In the genomic region with DNA sequence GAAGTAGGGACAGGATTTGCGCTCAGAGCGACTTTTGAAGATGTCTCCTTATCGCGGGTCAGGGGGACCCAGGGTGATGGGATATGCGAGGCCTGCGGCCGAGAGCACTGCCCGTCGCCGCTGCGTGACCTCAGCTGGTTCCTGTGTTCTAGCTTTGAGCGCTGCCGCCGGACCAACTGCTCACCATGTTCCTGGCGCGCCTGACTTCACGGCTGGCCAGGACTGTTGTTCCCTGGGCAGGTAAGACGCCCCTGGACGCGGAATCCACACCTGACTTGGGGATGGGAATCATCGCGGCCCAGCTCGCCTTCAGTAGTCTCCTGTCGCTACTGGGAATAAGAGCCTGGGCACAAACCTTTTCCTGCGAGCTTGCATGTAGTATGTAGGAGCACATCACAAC, we compare ENCODE assay signal across 8 mouse cellular contexts. TPM values are rescaled to one million over a fixed set of nuclear protein-coding genes. Genes with fewer than 3 reads are reported as not detected.
DNase-seq lines count a peak whose midpoint lies in the region; ATAC-seq and TF ChIP-seq lines count a peak whose summit lies in the region.

No protein-coding gene starts in this region.

- H3K9ac ChIP-seq in embryonic facial prominence, embryonic 15.5 days, result peak overlapping the region; percentile 78
- peak overlapping the region; percentile 81 for H3K9ac ChIP-seq in kidney, embryonic 15.5 days
- peak overlapping the region; percentile 94 for H3K9ac ChIP-seq in midbrain, embryonic 12.5 days (replicated peaks)

- no peaks in the 10 kb centered on the region for H3K27me3 ChIP-seq in embryonic facial prominence, embryonic 15.5 days
- H3K27me3 ChIP-seq in kidney, embryonic 15.5 days, result no peaks in the 10 kb centered on the region
- no peaks in the 10 kb centered on the region for H3K27me3 ChIP-seq in midbrain, embryonic 12.5 days

- under 1% methylated on average over 25 of the region's 25 CpGs for WGBS in embryonic facial prominence, embryonic 15.5 days
- under 1% methylated on average over 25 of the region's 25 CpGs for WGBS in kidney, embryonic 15.5 days
- WGBS in midbrain, embryonic 12.5 days, result 2% methylated on average over 25 of the region's 25 CpGs

- H3K4me3 ChIP-seq in left cerebral cortex, adult 2 months, result peak overlapping the region; percentile 65
- H3K4me3 ChIP-seq in embryonic facial prominence, embryonic 15.5 days (replicated peaks), result peak overlapping the region; percentile 67
- H3K4me3 ChIP-seq in kidney, embryonic 15.5 days (replicated peaks), result peak overlapping the region; percentile 72
- peak overlapping the region; percentile 91 for H3K4me3 ChIP-seq in midbrain, embryonic 12.5 days

- no peaks in the 10 kb centered on the region for H3K9me3 ChIP-seq in embryonic facial prominence, embryonic 15.5 days (replicated peaks)
- H3K9me3 ChIP-seq in kidney, embryonic 15.5 days (replicated peaks), result no peaks in the 10 kb centered on the region
- H3K9me3 ChIP-seq in midbrain, embryonic 12.5 days, result no peaks in the 10 kb centered on the region

- no peak for ATAC-seq in embryonic facial prominence, embryonic 15.5 days (ENCODE audit: insufficient number of reproducible peaks, low FRiP score, low TSS enrichment, low read depth)
- ATAC-seq in kidney, embryonic 15.5 days (replicated peaks; ENCODE audit: low FRiP score), result peak; percentile 9; the same call in 1 of the 2 replicates
- ATAC-seq in midbrain, embryonic 12.5 days (ENCODE audit: low FRiP score, low read depth), result no peak; the same call in 1 of the 2 replicates

- no peak for DNase-seq in left cerebral cortex, adult 2 months (ENCODE audit: extremely low spot score in 1 of 2, low spot score in 2 of 2)
- no peak for DNase-seq in left cerebral cortex, postnatal 4 days
- no peak for DNase-seq in embryo, embryonic 10 days (ENCODE audit: low spot score)
- DNase-seq in left cerebral cortex, postnatal 14 days (ENCODE audit: low spot score in 2 of 2), result no peak
- no peak for DNase-seq in thymus, postnatal 14 days

- peaks cover 19% of the 10 kb centered on the region for H3K36me3 ChIP-seq in embryonic facial prominence, embryonic 15.5 days
- H3K36me3 ChIP-seq in kidney, embryonic 15.5 days, result peaks cover 24% of the 10 kb centered on the region
- H3K36me3 ChIP-seq in midbrain, embryonic 12.5 days, result peaks cover 28% of the 10 kb centered on the region; the same call in 1 of the 2 replicates

- TF ChIP-seq CTCF in left cerebral cortex, adult 2 months (IDR thresholded peaks at IDR 0.05), result no peak

- peak overlapping the region; percentile 91 for H3K27ac ChIP-seq in left cerebral cortex, adult 2 months
- peak overlapping the region; percentile 93 for H3K27ac ChIP-seq in embryonic facial prominence, embryonic 15.5 days (replicated peaks)
- peak overlapping the region; percentile 96 for H3K27ac ChIP-seq in kidney, embryonic 15.5 days
- H3K27ac ChIP-seq in midbrain, embryonic 12.5 days (replicated peaks), result peak overlapping the region; percentile 87

- peak overlapping the region; percentile 78 for H3K4me2 ChIP-seq in embryonic facial prominence, embryonic 15.5 days (replicated peaks)
- peak overlapping the region; percentile 67 for H3K4me2 ChIP-seq in kidney, embryonic 15.5 days
- H3K4me2 ChIP-seq in midbrain, embryonic 12.5 days (replicated peaks), result peak overlapping the region; percentile 99

- intact Hi-C loops in left cerebral cortex, adult 2 months (cut with DNase I), result loop anchor here (1.0 to 2.0 kb wide), 3 partner anchors 15 to 111 kb away; partner anchors contain the start of genes Dvl1 and Ube2j2
- intact Hi-C loops in left cerebral cortex, postnatal 4 days (cut with DNase I), result no loop called here
- intact Hi-C loops in left cerebral cortex, postnatal 14 days (cut with DNase I), result no loop called here

- peaks cover 29% of the 10 kb centered on the region for H3K4me1 ChIP-seq in embryonic facial prominence, embryonic 15.5 days
- H3K4me1 ChIP-seq in kidney, embryonic 15.5 days, result peaks cover 27% of the 10 kb centered on the region
- H3K4me1 ChIP-seq in midbrain, embryonic 12.5 days, result peaks cover 25% of the 10 kb centered on the region

RNA-seq across cellular contexts. Expression of gene Aurkaip1, which starts 0.8 kb away (rescaled TPM):
- 100 to 1,000 TPM in 1 of 2 experiments, 10 to 100 TPM in 1; 98.5 to 101 TPM for total RNA-seq in left cerebral cortex, adult 2 months (2021)
- 10 to 100 TPM; 59.7 to 62.7 TPM for total RNA-seq in left cerebral cortex, postnatal 4 days (2021)
- polyA plus RNA-seq in embryonic facial prominence, embryonic 15.5 days (2015; fragmentation: Nextera tagmentation; extraction: Ambion mirVana), result 142 TPM in 2 replicates
- polyA plus RNA-seq in kidney, embryonic 15.5 days (2015; fragmentation: Nextera tagmentation; extraction: Ambion mirVana), result 149 and 158 TPM in 2 replicates
- polyA plus RNA-seq in midbrain, embryonic 12.5 days (2016; fragmentation: Nextera tagmentation; extraction: Ambion mirVana), result 130 and 136 TPM in 2 replicates
- 10 to 100 TPM; 83.3 to 84.1 TPM for total RNA-seq in left cerebral cortex, postnatal 14 days (2021)

RNA-seq across cellular contexts. Expression of gene Mxra8, which starts 7.6 kb away (rescaled TPM):
- 1 to 10 TPM; 5.9 to 8.0 TPM for total RNA-seq in left cerebral cortex, adult 2 months (2021)
- 10 to 100 TPM; 15.0 to 15.1 TPM for total RNA-seq in left cerebral cortex, postnatal 4 days (2021)
- 137 and 141 TPM in 2 replicates for polyA plus RNA-seq in embryonic facial prominence, embryonic 15.5 days (2015; fragmentation: Nextera tagmentation; extraction: Ambion mirVana)
- 90.7 and 106 TPM in 2 replicates for polyA plus RNA-seq in kidney, embryonic 15.5 days (2015; fragmentation: Nextera tagmentation; extraction: Ambion mirVana)
- 31.9 and 36.0 TPM in 2 replicates for polyA plus RNA-seq in midbrain, embryonic 12.5 days (2016; fragmentation: Nextera tagmentation; extraction: Ambion mirVana)
- 10 to 100 TPM in 1 of 2 experiments, 1 to 10 TPM in 1; 9.0 to 14.0 TPM for total RNA-seq in left cerebral cortex, postnatal 14 days (2021)

RNA-seq across cellular contexts. Expression of gene Dvl1, which starts 15.4 kb away (rescaled TPM):
- 10 to 100 TPM; 94.0 to 96.3 TPM for total RNA-seq in left cerebral cortex, adult 2 months (2021)
- total RNA-seq in left cerebral cortex, postnatal 4 days (2021), result 10 to 100 TPM; 82.5 to 88.2 TPM
- 10.0 and 12.2 TPM in 2 replicates for polyA plus RNA-seq in embryonic facial prominence, embryonic 15.5 days (2015; fragmentation: Nextera tagmentation; extraction: Ambion mirVana)
- 5.2 and 5.3 TPM in 2 replicates for polyA plus RNA-seq in kidney, embryonic 15.5 days (2015; fragmentation: Nextera tagmentation; extraction: Ambion mirVana)
- polyA plus RNA-seq in midbrain, embryonic 12.5 days (2016; fragmentation: Nextera tagmentation; extraction: Ambion mirVana), result 8.4 and 9.8 TPM in 2 replicates
- total RNA-seq in left cerebral cortex, postnatal 14 days (2021), result 10 to 100 TPM; 81.5 to 81.6 TPM

RNA-seq across cellular contexts. Expression of gene Ccnl2, which starts 19.5 kb away (rescaled TPM):
- total RNA-seq in left cerebral cortex, adult 2 months (2021), result 10 to 100 TPM; 74.8 to 83.4 TPM
- 10 to 100 TPM; 84.1 to 85.0 TPM for total RNA-seq in left cerebral cortex, postnatal 4 days (2021)
- polyA plus RNA-seq in embryonic facial prominence, embryonic 15.5 days (2015; fragmentation: Nextera tagmentation; extraction: Ambion mirVana), result 198 and 206 TPM in 2 replicates
- 158 and 173 TPM in 2 replicates for polyA plus RNA-seq in kidney, embryonic 15.5 days (2015; fragmentation: Nextera tagmentation; extraction: Ambion mirVana)
- 206 and 218 TPM in 2 replicates for polyA plus RNA-seq in midbrain, embryonic 12.5 days (2016; fragmentation: Nextera tagmentation; extraction: Ambion mirVana)
- 10 to 100 TPM; 69.5 to 73.5 TPM for total RNA-seq in left cerebral cortex, postnatal 14 days (2021)

RNA-seq across cellular contexts. Expression of gene Mrpl20, which starts 29.2 kb away (rescaled TPM):
- 10 to 100 TPM; 82.7 to 84.8 TPM for total RNA-seq in left cerebral cortex, adult 2 months (2021)
- 100 to 1,000 TPM; 102 to 104 TPM for total RNA-seq in left cerebral cortex, postnatal 4 days (2021)
- polyA plus RNA-seq in embryonic facial prominence, embryonic 15.5 days (2015; fragmentation: Nextera tagmentation; extraction: Ambion mirVana), result 175 and 191 TPM in 2 replicates
- 217 and 226 TPM in 2 replicates for polyA plus RNA-seq in kidney, embryonic 15.5 days (2015; fragmentation: Nextera tagmentation; extraction: Ambion mirVana)
- polyA plus RNA-seq in midbrain, embryonic 12.5 days (2016; fragmentation: Nextera tagmentation; extraction: Ambion mirVana), result 207 and 220 TPM in 2 replicates
- 100 to 1,000 TPM; 104 to 112 TPM for total RNA-seq in left cerebral cortex, postnatal 14 days (2021)
